Mouse (Mus musculus): ENCODE measurements around the gene Jagn1.
A peak's percentile ranks its signal among the peaks of the same experiment; 100 is the strongest.

Gene Jagn1

GRCm38 (mm10) chr6:113435664-113436205 lies 6.6 kb upstream of the Jagn1 start, which contains the start of gene Cidec:
Gene Cidec, minus strand, starts transcription at chr6:113435760.
- no peak for DNase-seq

GRCm38 (mm10) chr6:113437135-113437534 lies 5.2 kb upstream of the Jagn1 start:
- DNase-seq, result no peak

- no peak for DNase-seq
Measured at GRCm38 (mm10) chr6:113438721-113439430, 3.5 kb upstream of the Jagn1 start.

- no peak for DNase-seq
Measured at GRCm38 (mm10) chr6:113440686-113441085, 1.7 kb upstream of the Jagn1 start.

- DNase-seq, result peak; percentile 72
Measured at GRCm38 (mm10) chr6:113441147-113441680, 1.2 kb upstream of the Jagn1 start.

GRCm38 (mm10) chr6:113442087-113442441 lies 305 bp upstream of the Jagn1 start:
- no peak for DNase-seq

GRCm38 (mm10) chr6:113443091-113443490 lies 722 bp downstream of the Jagn1 start:
- DNase-seq, result no peak

GRCm38 (mm10) chr6:113444207-113444965 lies 2.0 kb downstream of the Jagn1 start:
- DNase-seq, result no peak

- DNase-seq, result no peak
Measured at GRCm38 (mm10) chr6:113447639-113448038, 5.3 kb downstream of the Jagn1 start.

GRCm38 (mm10) chr6:113451839-113452238 lies 9.5 kb downstream of the Jagn1 start:
- no peak for DNase-seq

GRCm38 (mm10) chr6:113455007-113455406 lies 12.6 kb downstream of the Jagn1 start:
- DNase-seq, result no peak

GRCm38 (mm10) chr6:113457952-113458534 lies 15.7 kb downstream of the Jagn1 start, which contains the start of gene Il17re:
Gene Il17re, plus strand, starts transcription at chr6:113458484.
- no peak for DNase-seq

GRCm38 (mm10) chr6:113458635-113459034 lies 16.3 kb downstream of the Jagn1 start:
- no peak for DNase-seq

GRCm38 (mm10) chr6:113464040-113464439 lies 21.7 kb downstream of the Jagn1 start:
- DNase-seq, result no peak

GRCm38 (mm10) chr6:113465602-113466001 lies 23.2 kb downstream of the Jagn1 start:
- DNase-seq, result no peak

- DNase-seq, result no peak
Measured at GRCm38 (mm10) chr6:113468512-113468911, 26.1 kb downstream of the Jagn1 start.

GRCm38 (mm10) chr6:113469021-113469420 lies 26.7 kb downstream of the Jagn1 start:
- DNase-seq, result peak; percentile 56

GRCm38 (mm10) chr6:113469432-113469831 lies 27.1 kb downstream of the Jagn1 start:
- peak; percentile 80 for DNase-seq

- no peak for DNase-seq
Measured at GRCm38 (mm10) chr6:113471297-113471936, 29.0 kb downstream of the Jagn1 start, which contains the start of gene Il17rc. Gene Il17rc, plus strand, starts transcription at chr6:113471427.

- no peak for DNase-seq
Measured at GRCm38 (mm10) chr6:113472061-113472460, 29.7 kb downstream of the Jagn1 start.

- no peak for DNase-seq
Measured at GRCm38 (mm10) chr6:113473246-113473645, 30.9 kb downstream of the Jagn1 start.

GRCm38 (mm10) chr6:113473715-113474114 lies 31.3 kb downstream of the Jagn1 start:
- no peak for DNase-seq

- DNase-seq, result no peak
Measured at GRCm38 (mm10) chr6:113477353-113477752, 35.0 kb downstream of the Jagn1 start.
